Mouse (Mus musculus) liver, embryonic 14.5 days (tissue): ENCODE data around the gene Bnc1. TPM values are rescaled to one million over a fixed set of nuclear protein-coding genes. Genes with fewer than 3 reads are reported as not detected.

ENCODE experiments used
- ATAC-seq: fragments of 200-750 bp; cut with Nextera tagmentation; 2 replicates; pipeline ENCODE4 v1.8.0; 2017; ENCODE audit warnings: moderate number of reproducible peaks, mild to moderate bottlenecking, moderate library complexity; ENCODE audit not compliant: insufficient read depth
- DNase-seq, 3 experiments: peaks; one replicate each; pipeline ENCODE4 v3.0.0-alpha.2; 2012 to 2013; ENCODE audit warnings: low read depth in 3 of 3, low spot score in 3 of 3
- H3K27ac ChIP-seq: fragments of 300-500 bp; sonication (generic); 2 replicates; pipeline ENCODE4 v1.5.1; 2014; ENCODE audit warnings: moderate library complexity, mild to moderate bottlenecking, control low read depth, inconsistent platforms
- H3K27me3 ChIP-seq: fragments of 300-500 bp; sonication (generic); 2 replicates; pipeline ENCODE4 v1.6.1; 2014; ENCODE audit warnings: mild to moderate bottlenecking, low read length, moderate library complexity; ENCODE audit not compliant: control insufficient read depth, insufficient read depth
- H3K36me3 ChIP-seq: fragments of 300-500 bp; sonication (generic); replicated peaks from 2 replicates; pipeline ENCODE4 v1.6.1; 2014; ENCODE audit warnings: low read depth; ENCODE audit not compliant: control insufficient read depth, insufficient read depth
- H3K4me1 ChIP-seq, 2 experiments: fragments of 200-500 bp in 1 of 2; fragments of 300-500 bp in 1 of 2; sonication (generic) in 1 of 2; replicated peaks; 2 replicates each; pipeline ENCODE4 v1.6.1; 2012 to 2014; ENCODE audit warnings: antibody characterized with exemption in 1 of 2, inconsistent platforms in 1 of 2, low read length in 1 of 2; ENCODE audit not compliant: control insufficient read depth in 2 of 2, insufficient read depth in 2 of 2
- H3K4me2 ChIP-seq: fragments of 300-500 bp; sonication (generic); 2 replicates; pipeline ENCODE4 v1.6.1; 2014; ENCODE audit warnings: low read depth, mild to moderate bottlenecking, control low read depth, moderate library complexity
- H3K4me3 ChIP-seq, 2 experiments: fragments of 200-500 bp in 1 of 2; fragments of 300-500 bp in 1 of 2; sonication (generic) in 1 of 2; 2 replicates each; pipeline ENCODE4 v1.5.1; 2012 to 2014; ENCODE audit warnings: low read depth in 2 of 2, low read length in 2 of 2, mild to moderate bottlenecking in 2 of 2, control low read depth in 1 of 2, inconsistent platforms in 1 of 2, moderate library complexity in 1 of 2; ENCODE audit not compliant: insufficient read depth in 1 of 2
- H3K9ac ChIP-seq: fragments of 300-500 bp; sonication (generic); replicated peaks from 2 replicates; pipeline ENCODE4 v1.6.1; 2014; ENCODE audit warnings: mild to moderate bottlenecking, control low read depth, moderate library complexity
- H3K9me3 ChIP-seq: fragments of 300-500 bp; sonication (generic); 2 replicates; pipeline ENCODE4 v1.6.1; 2016; ENCODE audit warnings: low read length, mixed read lengths; ENCODE audit not compliant: control insufficient read depth
- CTCF ChIP-seq: IDR thresholded peaks from 2 replicates; pipeline ENCODE4 v1.5.1; 2016; ENCODE audit warnings: antibody characterized with exemption, low read depth, control low read depth
- EP300 ChIP-seq: IDR thresholded peaks from 2 replicates; pipeline ENCODE4 v1.6.1; 2016; ENCODE audit warnings: antibody characterized with exemption, low read depth
- WGBS: fragments of 180-500 bp; shearing (Covaris S2); extraction: QIAGEN DNeasy Blood & Tissue Kit; methylation state at CpG from one replicate; pipeline ENCODE4 v1.1.7; 2014; ENCODE audit not compliant: insufficient replicate concordance; 5-methylcytosine and 5-hydroxymethylcytosine counted together
- polyA plus RNA-seq, 2 experiments: library from polyadenylated mRNA; depleted of rRNA in 1 of 2; stranded (reverse) in 1 of 2; unstranded in 1 of 2; fragments of >200 nt; fragmentation: Nextera tagmentation in 1 of 2; extraction: Ambion mirVana in 1 of 2; gene quantifications; 2 replicates each; pipeline versions ENCODE4 v1.2.1 to v1.2.3; 2012 to 2014

The Bnc1 gene
- polyA plus RNA-seq, 2 experiments: 0.27 to 0.28 TPM

DNA sequence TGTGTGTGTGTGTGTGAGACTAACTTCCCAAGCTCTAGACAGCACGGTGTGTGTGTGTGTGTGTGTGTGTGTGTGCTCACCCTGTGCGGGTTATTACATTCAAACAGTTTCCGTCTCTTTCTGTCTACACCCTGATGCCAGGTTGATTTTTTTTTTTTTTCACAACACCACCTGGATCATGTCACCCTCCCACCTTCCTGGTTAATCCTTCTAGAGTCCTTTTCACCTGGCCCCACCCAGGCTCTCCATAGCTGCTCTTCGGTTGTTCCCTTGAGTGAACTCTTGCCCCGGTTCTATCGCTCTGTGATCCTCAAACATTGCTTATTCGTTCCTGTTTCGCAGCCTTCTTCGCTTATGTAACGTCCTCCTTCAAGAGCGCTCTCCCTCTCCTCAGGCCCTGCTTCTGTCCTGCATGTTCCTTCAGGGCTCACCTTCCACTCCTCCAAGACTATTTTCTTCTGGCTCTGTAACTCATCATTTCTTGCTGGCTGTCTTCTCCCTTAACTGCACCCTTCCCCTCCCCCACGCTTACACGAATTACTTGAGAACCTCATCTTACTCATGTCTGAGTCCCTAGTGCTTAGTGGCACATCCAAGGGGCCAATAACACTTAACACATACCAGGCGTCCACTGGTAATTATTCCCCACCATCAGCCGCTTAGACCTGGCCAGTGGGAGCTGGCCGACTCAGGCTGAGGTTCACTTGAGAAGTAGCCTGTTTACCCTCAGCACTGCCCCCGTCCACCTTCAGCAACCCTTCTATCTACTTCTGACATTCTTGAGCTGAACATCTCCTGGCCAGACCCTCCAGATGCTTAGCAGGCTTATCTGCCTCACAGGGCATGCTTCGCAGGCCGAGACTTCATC, 19.7 kb upstream of the Bnc1 start:
- H3K4me3 ChIP-seq: no peak overlapping the region
- no peaks in the 10 kb centered on the region for H3K36me3 ChIP-seq
- no peaks in the 10 kb centered on the region for H3K9me3 ChIP-seq
- 52% methylated on average over 19 of the region's 19 CpGs for WGBS
- TF ChIP-seq CTCF: no peak
- TF ChIP-seq EP300: no peak
- no peak overlapping the region for H3K4me2 ChIP-seq
- no peak overlapping the region for H3K9ac ChIP-seq
- ATAC-seq: no peak
- no peaks in the 10 kb centered on the region; the same call in 1 of the 2 replicates for H3K27me3 ChIP-seq
- no peaks in the 10 kb centered on the region for H3K4me1 ChIP-seq
- H3K27ac ChIP-seq: no peak overlapping the region
- no peak for DNase-seq

DNA sequence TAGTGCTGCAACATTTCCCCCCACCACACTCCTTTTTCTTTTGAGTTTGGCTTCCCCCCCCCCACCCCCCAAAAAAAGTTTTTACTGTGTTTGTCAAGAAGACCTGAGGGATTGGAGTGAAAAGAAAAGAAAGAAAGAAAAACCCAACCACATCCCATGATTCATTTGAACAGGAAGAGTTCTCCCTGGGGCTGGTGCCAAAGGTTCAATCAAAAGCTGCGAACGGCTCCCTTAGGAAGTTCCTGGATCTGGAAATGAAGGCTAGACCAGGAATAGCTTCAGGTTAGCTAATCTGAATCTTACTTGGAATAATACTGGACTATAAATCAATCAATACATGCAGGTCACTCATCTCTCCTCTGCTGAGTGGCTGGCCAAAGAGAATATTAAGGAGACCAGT, 15.1 kb upstream of the Bnc1 start:
- H3K4me2 ChIP-seq: no peak overlapping the region
- WGBS: 44% methylated on average over 2 of the region's 2 CpGs
- ATAC-seq (no peak), DNase-seq (no peak)
- no peak overlapping the region for H3K9ac ChIP-seq
- H3K9me3 ChIP-seq: no peaks in the 10 kb centered on the region
- no peaks in the 10 kb centered on the region for H3K27me3 ChIP-seq
- no peak overlapping the region for H3K4me3 ChIP-seq
- H3K27ac ChIP-seq: no peak overlapping the region
- TF ChIP-seq CTCF: no peak
- TF ChIP-seq EP300: no peak
- no peaks in the 10 kb centered on the region for H3K4me1 ChIP-seq
- H3K36me3 ChIP-seq: no peaks in the 10 kb centered on the region

DNA sequence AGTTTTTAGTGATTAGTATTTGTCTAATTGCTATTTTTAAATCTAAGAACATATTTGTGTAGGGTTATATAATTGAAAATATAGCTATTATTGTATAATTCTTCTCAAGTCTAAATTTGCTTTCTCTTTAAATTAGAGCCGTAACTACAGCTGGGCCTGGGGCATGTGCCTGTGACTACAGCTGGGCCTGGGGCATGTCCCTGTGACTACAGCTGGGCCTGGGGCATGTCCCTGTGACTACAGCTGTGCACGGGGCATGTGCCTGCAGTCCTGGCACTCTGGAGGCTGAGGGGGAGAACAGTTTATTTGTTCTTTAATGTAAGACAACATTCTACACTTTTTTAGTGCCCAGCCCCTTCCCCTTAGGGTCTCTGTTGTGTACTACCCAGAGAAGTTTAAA, 12.1 kb upstream of the Bnc1 start:
- ATAC-seq (no peak), DNase-seq (no peak)
- Histone ChIP-seq H3K4me2 (no peak overlapping the region), H3K9ac (no peak overlapping the region), H3K9me3 (no peaks in the 10 kb centered on the region), H3K4me3 (no peak overlapping the region), H3K27me3 (no peaks in the 10 kb centered on the region), H3K4me1 (no peaks in the 10 kb centered on the region), H3K36me3 (no peaks in the 10 kb centered on the region), H3K27ac (no peak overlapping the region)
- WGBS: 50% methylated on average over 2 of the region's 2 CpGs
- TF ChIP-seq CTCF (no peak), EP300 (no peak)

DNA sequence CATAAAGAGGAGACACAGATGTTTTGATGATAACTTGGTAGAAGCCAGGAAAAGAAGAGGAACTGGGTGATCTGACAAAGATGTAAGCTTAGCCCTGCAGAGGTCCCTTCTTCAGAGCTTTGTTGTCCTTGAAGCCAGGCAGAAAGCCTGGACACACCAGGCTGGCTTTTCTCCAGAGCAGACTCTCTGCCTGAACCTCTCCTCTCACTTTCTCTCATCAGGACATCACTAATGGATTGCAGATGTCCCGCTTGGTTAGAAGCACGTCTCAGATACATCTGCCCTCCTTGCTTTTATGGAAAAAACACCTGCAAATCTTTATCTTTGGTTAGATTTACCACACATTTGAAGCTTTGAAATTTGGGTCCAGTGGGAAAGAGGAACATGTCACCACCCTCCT, 7.7 kb upstream of the Bnc1 start:
- 48% methylated on average over 2 of the region's 2 CpGs for WGBS
- Histone ChIP-seq H3K4me3 (no peak overlapping the region), H3K27me3 (peaks cover 6% of the 10 kb centered on the region), H3K36me3 (no peaks in the 10 kb centered on the region), H3K9ac (no peak overlapping the region), H3K9me3 (no peaks in the 10 kb centered on the region), H3K4me1 (no peaks in the 10 kb centered on the region), H3K27ac (no peak overlapping the region), H3K4me2 (no peak overlapping the region)
- DNase-seq (no peak), ATAC-seq (no peak)
- no peak for TF ChIP-seq EP300
- no peak for TF ChIP-seq CTCF

DNA sequence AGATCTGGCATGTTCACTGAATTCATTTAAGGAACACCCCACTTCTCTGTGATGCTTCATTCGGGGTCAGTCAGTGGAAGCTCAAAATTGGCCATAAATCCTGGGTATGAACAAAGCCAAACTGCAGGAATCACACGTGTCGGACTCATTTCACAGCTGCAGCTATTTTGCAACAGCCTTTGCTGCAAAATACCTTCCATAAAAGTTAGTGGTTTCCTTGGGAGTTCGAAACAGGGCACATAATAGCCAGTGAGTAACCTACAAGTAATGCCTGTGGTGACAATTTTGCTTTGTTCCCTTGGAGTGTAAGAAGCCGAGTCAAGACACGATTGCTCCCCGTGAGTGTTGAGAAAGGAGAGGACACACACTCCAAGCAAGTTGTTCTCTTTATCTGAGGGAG, 7.3 kb upstream of the Bnc1 start:
- no peaks in the 10 kb centered on the region for H3K9me3 ChIP-seq
- H3K4me3 ChIP-seq: no peak overlapping the region
- no peaks in the 10 kb centered on the region for H3K36me3 ChIP-seq
- ATAC-seq (no peak), DNase-seq (no peak)
- no peak overlapping the region for H3K9ac ChIP-seq
- no peak overlapping the region for H3K4me2 ChIP-seq
- H3K4me1 ChIP-seq: no peaks in the 10 kb centered on the region
- no peak overlapping the region for H3K27ac ChIP-seq
- TF ChIP-seq EP300 (no peak), CTCF (no peak)
- WGBS: 50% methylated on average over 7 of the region's 7 CpGs
- H3K27me3 ChIP-seq: peaks cover 10% of the 10 kb centered on the region
